Mouse (Mus musculus) C2C12 (cell line): ENCODE measurements around the gene Pear1. TPM values are rescaled to one million over a fixed set of nuclear protein-coding genes. Genes with fewer than 3 reads are reported as not detected.

Experiments
- H3K27me3 ChIP-seq: one replicate; pipeline ENCODE4 v1.6.1; 2011; ENCODE audit not compliant: control insufficient read depth, insufficient read depth, insufficient read length
- H3K36me3 ChIP-seq: one replicate; pipeline ENCODE4 v1.6.1; 2011; ENCODE audit not compliant: control insufficient read depth, insufficient read depth
- H3K4me3 ChIP-seq: one replicate; pipeline ENCODE4 v1.5.1; 2011; ENCODE audit warnings: mild to moderate bottlenecking, control low read depth; ENCODE audit not compliant: poor library complexity, insufficient read depth, severe bottlenecking
- H3K79me2 ChIP-seq: one replicate; pipeline ENCODE4 v1.6.1; 2011; ENCODE audit not compliant: control insufficient read depth, insufficient read depth
- H3K79me3 ChIP-seq: one replicate; pipeline ENCODE4 v1.6.1; 2011; ENCODE audit warnings: low read depth, control low read depth
- H3ac ChIP-seq: one replicate; pipeline ENCODE3; 2011; ENCODE audit warnings: low read depth; ENCODE audit not compliant: control insufficient read depth, insufficient read length
- CEBPB ChIP-seq: IDR thresholded peaks from one replicate; pipeline ENCODE4 v1.6.1; 2011; ENCODE audit warnings: low read depth, mild to moderate bottlenecking, control low read depth, moderate library complexity
- CTCF ChIP-seq: IDR thresholded peaks from one replicate; pipeline ENCODE4 v1.5.1; 2011; ENCODE audit not compliant: control insufficient read depth, insufficient read depth, insufficient read length
- FOSL1 ChIP-seq: IDR thresholded peaks from one replicate; pipeline ENCODE4 v1.8.0; 2011; ENCODE audit warnings: mild to moderate bottlenecking, low read length; ENCODE audit not compliant: poor library complexity, insufficient read depth, severe bottlenecking
- MAX ChIP-seq: IDR thresholded peaks from one replicate; pipeline ENCODE4 v1.6.1; 2011; ENCODE audit warnings: mild to moderate bottlenecking, control low read depth
- MYOD1 ChIP-seq: IDR thresholded peaks from one replicate; pipeline ENCODE4 v1.6.1; 2011; ENCODE audit warnings: low read depth; ENCODE audit not compliant: control insufficient read depth, insufficient read length
- MYOG ChIP-seq: IDR thresholded peaks from one replicate; pipeline ENCODE4 v1.6.1; 2011; ENCODE audit not compliant: control insufficient read depth, insufficient read length; ENCODE audit errors: extremely low read depth
- USF1 ChIP-seq: IDR thresholded peaks from one replicate; pipeline ENCODE4 v1.6.1; 2011; ENCODE audit warnings: low read depth, mild to moderate bottlenecking, control low read depth, moderate library complexity
- polyA plus RNA-seq: library from polyadenylated mRNA; unstranded; fragments of >200 nt; fragmentation: generic; extraction: Trizol; gene quantifications from one replicate; pipeline ENCODE4 v1.2.1, GENCODE M21; 2012; ENCODE audit warnings: missing spikeins

The Pear1 gene
- polyA plus RNA-seq, 1 experiment, result 1.7 TPM

DNA sequence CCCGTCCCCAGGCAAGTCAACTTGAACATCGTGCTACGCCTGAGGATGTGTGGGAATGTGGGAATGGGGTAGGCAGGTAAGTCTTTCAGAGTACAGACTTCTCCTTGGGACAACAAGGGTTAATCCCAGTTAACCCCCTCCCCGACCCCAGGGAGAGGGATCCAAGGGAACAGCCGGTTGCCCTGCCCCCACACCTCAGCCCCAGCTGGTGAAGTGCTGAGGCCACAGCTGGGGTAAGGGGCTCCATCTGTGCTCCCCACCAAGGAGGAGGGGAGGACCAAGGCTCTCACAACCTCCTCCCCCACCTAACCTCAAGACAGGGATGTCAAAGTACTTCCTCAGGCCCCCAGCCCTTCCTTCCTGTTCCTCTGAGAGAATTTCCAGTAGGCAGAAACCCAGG is 34.3 kb downstream of the Pear1 start:
- H3K27me3 ChIP-seq, result peaks cover 84% of the 10 kb centered on the region
- TF ChIP-seq FOSL1, result no peak
- TF ChIP-seq MYOD1, result no peak
- no peak for TF ChIP-seq CEBPB
- no peak for TF ChIP-seq MYOG
- no peak for TF ChIP-seq MAX
- no peak for TF ChIP-seq USF1
- TF ChIP-seq CTCF, result no peak

DNA sequence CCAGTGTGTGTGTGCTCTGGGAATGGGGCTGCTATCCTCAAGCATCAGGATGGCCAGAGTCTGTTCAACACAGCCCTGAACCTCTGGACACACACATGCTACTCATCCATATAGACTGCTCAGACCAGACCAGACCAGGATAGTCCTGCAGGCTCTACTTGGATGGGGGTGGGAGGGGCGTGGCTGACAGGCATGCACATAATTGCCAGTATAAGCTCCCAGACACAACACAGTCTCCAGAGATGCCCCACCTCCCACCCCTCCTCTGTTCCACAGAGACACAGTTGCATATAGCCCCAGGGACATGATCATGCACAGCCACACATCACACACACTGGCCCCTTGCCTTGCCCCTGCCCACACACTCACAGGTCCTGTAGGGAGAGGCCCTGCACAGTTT is 34.9 kb downstream of the Pear1 start:
- Histone ChIP-seq H3K79me3 (no peaks in the 10 kb centered on the region), H3K27me3 (peaks cover 78% of the 10 kb centered on the region), H3K4me3 (no peak overlapping the region), H3ac (no peak overlapping the region), H3K79me2 (no peaks in the 10 kb centered on the region), H3K36me3 (no peaks in the 10 kb centered on the region)
- TF ChIP-seq FOSL1, result no peak

More for the DNA sequence above, 34.3 kb downstream of the Pear1 start:
- Histone ChIP-seq H3K4me3 (no peak overlapping the region), H3K36me3 (no peaks in the 10 kb centered on the region), H3ac (no peak overlapping the region), H3K79me2 (no peaks in the 10 kb centered on the region), H3K79me3 (no peaks in the 10 kb centered on the region)

- no peaks in the 10 kb centered on the region for H3K79me2 ChIP-seq
- H3K4me3 ChIP-seq, result no peak overlapping the region
- TF ChIP-seq MAX, result no peak
- TF ChIP-seq USF1, result no peak
- no peak for TF ChIP-seq FOSL1
- TF ChIP-seq MYOD1, result no peak
- no peaks in the 10 kb centered on the region for H3K36me3 ChIP-seq
- no peak overlapping the region for H3ac ChIP-seq
- no peaks in the 10 kb centered on the region for H3K79me3 ChIP-seq
- H3K27me3 ChIP-seq, result peaks cover 76% of the 10 kb centered on the region
Measured at GRCm38 (mm10) chr3:87785626-87786214, 38.4 kb downstream of the Pear1 start.

GRCm38 (mm10) chr3:87785156-87785555 is 39.0 kb downstream of the Pear1 start:
- H3K79me2 ChIP-seq, result no peaks in the 10 kb centered on the region
- H3ac ChIP-seq, result no peak overlapping the region
- H3K4me3 ChIP-seq, result no peak overlapping the region
- TF ChIP-seq MAX, result no peak
- TF ChIP-seq MYOG, result no peak
- TF ChIP-seq CTCF, result no peak
- no peak for TF ChIP-seq CEBPB
- no peak for TF ChIP-seq MYOD1
- no peak for TF ChIP-seq FOSL1
- no peak for TF ChIP-seq USF1
- no peaks in the 10 kb centered on the region for H3K36me3 ChIP-seq
- H3K79me3 ChIP-seq, result no peaks in the 10 kb centered on the region
- peaks cover 78% of the 10 kb centered on the region for H3K27me3 ChIP-seq

DNA sequence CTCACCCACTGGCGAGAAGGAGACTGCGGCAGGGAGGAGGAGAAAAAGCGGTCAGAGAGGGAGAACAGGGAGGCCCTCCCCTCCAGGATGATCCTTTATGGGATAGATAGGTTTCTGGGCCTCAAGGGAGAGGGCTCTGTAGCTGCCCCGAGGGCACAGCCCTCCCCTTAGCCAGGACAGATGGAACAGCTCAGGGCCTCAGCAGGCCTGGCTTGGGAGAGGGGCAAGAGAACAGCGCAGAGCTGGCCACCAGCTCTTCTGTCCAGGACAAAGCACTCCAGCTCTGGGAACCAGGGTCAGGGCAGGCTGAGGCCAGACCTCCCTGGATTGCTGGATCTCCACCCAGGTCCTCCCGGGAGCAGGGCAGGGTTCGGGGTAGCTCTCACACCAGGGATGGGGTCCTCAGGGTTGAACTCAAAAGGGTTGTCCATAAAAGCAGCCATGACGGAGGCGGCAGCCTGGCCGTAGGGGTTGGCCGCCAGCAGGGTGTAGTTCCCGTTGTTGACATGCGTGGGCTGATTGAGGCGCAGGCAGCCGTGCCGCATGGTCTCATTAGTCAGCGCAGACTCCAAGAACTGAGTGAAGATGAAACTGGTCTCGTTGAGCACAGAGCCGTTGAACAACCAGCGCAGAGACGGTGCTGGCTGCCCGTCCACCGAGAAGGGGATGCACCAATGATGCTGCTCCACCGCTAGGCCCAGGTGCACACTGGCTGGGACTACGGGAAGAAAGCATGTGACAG is 40.7 kb downstream of the Pear1 start:
- H3ac ChIP-seq, result no peak overlapping the region
- no peak overlapping the region for H3K4me3 ChIP-seq
- no peaks in the 10 kb centered on the region for H3K79me2 ChIP-seq
- H3K27me3 ChIP-seq, result peaks cover 80% of the 10 kb centered on the region
- H3K79me3 ChIP-seq, result no peaks in the 10 kb centered on the region
- TF ChIP-seq MYOG, result no peak
- no peak for TF ChIP-seq CTCF
- TF ChIP-seq FOSL1, result no peak
- TF ChIP-seq USF1, result no peak
- no peak for TF ChIP-seq MAX
- no peak for TF ChIP-seq MYOD1
- TF ChIP-seq CEBPB, result no peak
- H3K36me3 ChIP-seq, result no peaks in the 10 kb centered on the region

DNA sequence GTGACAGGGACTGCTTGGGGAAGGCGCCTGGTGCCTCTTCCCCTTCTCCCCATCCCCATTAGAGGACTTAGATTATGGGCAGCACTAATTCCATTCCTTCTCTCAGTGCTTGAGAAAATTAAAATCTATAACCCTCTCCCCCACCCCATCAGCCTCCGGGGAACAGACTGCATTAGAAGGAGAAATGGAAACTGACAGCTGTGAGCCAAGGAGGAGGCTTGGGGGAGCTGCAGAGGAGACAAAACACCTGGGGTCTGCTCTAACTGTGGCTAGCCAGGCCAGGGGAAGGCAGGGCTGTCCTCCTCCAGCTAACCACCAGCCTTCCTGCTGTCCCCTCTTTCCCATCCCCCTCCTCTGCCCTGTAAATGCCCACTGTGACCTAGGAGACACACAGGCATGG is 45.0 kb downstream of the Pear1 start:
- H3K27me3 ChIP-seq, result peaks cover 97% of the 10 kb centered on the region
- no peaks in the 10 kb centered on the region for H3K36me3 ChIP-seq
- no peaks in the 10 kb centered on the region for H3K79me2 ChIP-seq
- no peak overlapping the region for H3K4me3 ChIP-seq
- no peak overlapping the region for H3ac ChIP-seq
- H3K79me3 ChIP-seq, result no peaks in the 10 kb centered on the region
- no peak for TF ChIP-seq USF1
- no peak for TF ChIP-seq MYOG
- TF ChIP-seq CTCF, result no peak
- no peak for TF ChIP-seq FOSL1
- TF ChIP-seq MYOD1, result no peak
- no peak for TF ChIP-seq CEBPB
- no peak for TF ChIP-seq MAX
